Mouse (Mus musculus) liver, embryonic 14.5 days (tissue): ENCODE results near the gene Gm8279. TPM values are rescaled to one million over a fixed set of nuclear protein-coding genes. Genes with fewer than 3 reads are reported as not detected.
"Not testable (repeated sequence)": the region's sequence is repeated elsewhere in the genome, so short reads cannot be mapped to it uniquely, and the experiment has no call there.

Experiments used
- ATAC-seq: fragments of 200-750 bp; cut with Nextera tagmentation; 2 replicates; pipeline ENCODE4 v1.8.0; 2017; ENCODE audit warnings: moderate number of reproducible peaks, mild to moderate bottlenecking, moderate library complexity; ENCODE audit not compliant: insufficient read depth
- DNase-seq, 3 experiments: peaks; one replicate each; pipeline ENCODE4 v3.0.0-alpha.2; 2012 to 2013; ENCODE audit warnings: low read depth in 3 of 3, low spot score in 3 of 3
- H3K27ac ChIP-seq: fragments of 300-500 bp; sonication (generic); 2 replicates; pipeline ENCODE4 v1.5.1; 2014; ENCODE audit warnings: moderate library complexity, mild to moderate bottlenecking, control low read depth, inconsistent platforms
- H3K27me3 ChIP-seq: fragments of 300-500 bp; sonication (generic); 2 replicates; pipeline ENCODE4 v1.6.1; 2014; ENCODE audit warnings: mild to moderate bottlenecking, low read length, moderate library complexity; ENCODE audit not compliant: control insufficient read depth, insufficient read depth
- H3K36me3 ChIP-seq: fragments of 300-500 bp; sonication (generic); replicated peaks from 2 replicates; pipeline ENCODE4 v1.6.1; 2014; ENCODE audit warnings: low read depth; ENCODE audit not compliant: control insufficient read depth, insufficient read depth
- H3K4me1 ChIP-seq, 2 experiments: fragments of 200-500 bp in 1 of 2; fragments of 300-500 bp in 1 of 2; sonication (generic) in 1 of 2; replicated peaks; 2 replicates each; pipeline ENCODE4 v1.6.1; 2012 to 2014; ENCODE audit warnings: antibody characterized with exemption in 1 of 2, inconsistent platforms in 1 of 2, low read length in 1 of 2; ENCODE audit not compliant: control insufficient read depth in 2 of 2, insufficient read depth in 2 of 2
- H3K4me2 ChIP-seq: fragments of 300-500 bp; sonication (generic); 2 replicates; pipeline ENCODE4 v1.6.1; 2014; ENCODE audit warnings: low read depth, mild to moderate bottlenecking, control low read depth, moderate library complexity
- H3K4me3 ChIP-seq, 2 experiments: fragments of 200-500 bp in 1 of 2; fragments of 300-500 bp in 1 of 2; sonication (generic) in 1 of 2; 2 replicates each; pipeline ENCODE4 v1.5.1; 2012 to 2014; ENCODE audit warnings: low read depth in 2 of 2, low read length in 2 of 2, mild to moderate bottlenecking in 2 of 2, control low read depth in 1 of 2, inconsistent platforms in 1 of 2, moderate library complexity in 1 of 2; ENCODE audit not compliant: insufficient read depth in 1 of 2
- H3K9ac ChIP-seq: fragments of 300-500 bp; sonication (generic); replicated peaks from 2 replicates; pipeline ENCODE4 v1.6.1; 2014; ENCODE audit warnings: mild to moderate bottlenecking, control low read depth, moderate library complexity
- H3K9me3 ChIP-seq: fragments of 300-500 bp; sonication (generic); 2 replicates; pipeline ENCODE4 v1.6.1; 2016; ENCODE audit warnings: low read length, mixed read lengths; ENCODE audit not compliant: control insufficient read depth
- WGBS: fragments of 180-500 bp; shearing (Covaris S2); extraction: QIAGEN DNeasy Blood & Tissue Kit; methylation state at CpG from one replicate; pipeline ENCODE4 v1.1.7; 2014; ENCODE audit not compliant: insufficient replicate concordance; 5-methylcytosine and 5-hydroxymethylcytosine counted together
- polyA plus RNA-seq, 2 experiments: library from polyadenylated mRNA; depleted of rRNA in 1 of 2; stranded (reverse) in 1 of 2; unstranded in 1 of 2; fragments of >200 nt; fragmentation: Nextera tagmentation in 1 of 2; extraction: Ambion mirVana in 1 of 2; gene quantifications; 2 replicates each; pipeline versions ENCODE4 v1.2.1 to v1.2.3; 2012 to 2014

Gm8279 gene
- not detected in 2 replicates for polyA plus RNA-seq (2012; rRNA removed)
- not detected in 2 replicates for polyA plus RNA-seq (2014; fragmentation: Nextera tagmentation; extraction: Ambion mirVana)

- not testable (repeated sequence) for H3K36me3 ChIP-seq, H3K4me2 ChIP-seq, H3K27ac ChIP-seq, H3K27me3 ChIP-seq, H3K4me3 ChIP-seq, H3K9me3 ChIP-seq, H3K4me1 ChIP-seq, ATAC-seq, DNase-seq, H3K9ac ChIP-seq
- 31% methylated on average over 2 of the region's 2 CpGs for WGBS
Measured at GRCm38 (mm10) chr14:5131219-5131618, at the start of gene Gm8279. TSS of gene Gm8279 (plus strand) at chr14:5131519.

GRCm38 (mm10) chr14:5164235-5164634 lies 32.9 kb downstream of the Gm8279 start, which contains the start of gene Gm3317:
TSS of gene Gm3317 (plus strand) at chr14:5164535.
- not testable (repeated sequence) for H3K9me3 ChIP-seq, H3K4me1 ChIP-seq, H3K4me2 ChIP-seq, ATAC-seq, DNase-seq, H3K4me3 ChIP-seq, H3K27ac ChIP-seq, H3K27me3 ChIP-seq, H3K9ac ChIP-seq, H3K36me3 ChIP-seq
- WGBS, result no CpG with 5 or more reads among the region's 1 CpGs

DNA sequence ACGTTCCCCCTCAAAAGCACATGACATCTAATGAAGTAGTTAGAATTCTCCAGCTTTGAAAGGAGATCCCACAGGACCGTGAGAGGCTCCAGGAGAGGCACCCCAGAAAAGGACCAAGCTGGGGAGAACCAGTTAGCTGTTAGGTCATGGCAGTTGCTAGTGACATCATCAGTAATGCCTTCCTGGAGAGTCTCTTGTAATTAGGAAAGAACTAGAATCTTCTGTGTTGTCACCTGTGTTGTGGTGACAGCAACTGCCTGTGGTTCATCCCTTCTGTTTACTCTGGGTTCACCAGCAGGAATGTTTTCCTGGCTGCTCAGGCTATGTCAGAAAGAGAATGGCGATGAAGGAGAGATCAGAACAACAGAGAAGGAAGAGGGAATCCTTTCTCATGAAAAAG lies 54.2 kb downstream of the Gm8279 start, which contains the start of gene Gm8271:
TSS of gene Gm8271 (plus strand) at position 301 of the 400 bp plus-strand sequence.
- H3K9me3 ChIP-seq, H3K9ac ChIP-seq, H3K27me3 ChIP-seq, H3K36me3 ChIP-seq, H3K27ac ChIP-seq, ATAC-seq, DNase-seq, H3K4me2 ChIP-seq, H3K4me3 ChIP-seq, H3K4me1 ChIP-seq: not testable (repeated sequence)
- WGBS, result no CpG with 5 or more reads among the region's 3 CpGs

Other genes with a start within 250 kb of the Gm8279 start
- not detected in 2 replicates for gene Gm3278, start 239.1 kb upstream of the Gm8279 start, polyA plus RNA-seq (2012; rRNA removed)
- not detected in 2 replicates for gene Gm3278, start 239.1 kb upstream of the Gm8279 start, polyA plus RNA-seq (2014; fragmentation: Nextera tagmentation; extraction: Ambion mirVana)
- not detected in 2 replicates for gene Gm8297, start 147.6 kb upstream of the Gm8279 start, polyA plus RNA-seq (2012; rRNA removed)
- not detected in 2 replicates for gene Gm8297, start 147.6 kb upstream of the Gm8279 start, polyA plus RNA-seq (2014; fragmentation: Nextera tagmentation; extraction: Ambion mirVana)
- not detected in 2 replicates for gene Gm3298, start 115.6 kb upstream of the Gm8279 start, polyA plus RNA-seq (2012; rRNA removed)
- gene Gm3298, start 115.6 kb upstream of the Gm8279 start, polyA plus RNA-seq (2014; fragmentation: Nextera tagmentation; extraction: Ambion mirVana), result not detected in 2 replicates
- not detected in 2 replicates for gene 4930555G01Rik, start 80.9 kb upstream of the Gm8279 start, polyA plus RNA-seq (2012; rRNA removed)
- not detected in 2 replicates for gene 4930555G01Rik, start 80.9 kb upstream of the Gm8279 start, polyA plus RNA-seq (2014; fragmentation: Nextera tagmentation; extraction: Ambion mirVana)
- 0.04 TPM in 1 of 2 replicates, not detected in the other for gene Gm8281, start 60.5 kb upstream of the Gm8279 start, polyA plus RNA-seq (2012; rRNA removed)
- not detected in 2 replicates for gene Gm8281, start 60.5 kb upstream of the Gm8279 start, polyA plus RNA-seq (2014; fragmentation: Nextera tagmentation; extraction: Ambion mirVana)
- gene Gm3317, start 33.0 kb downstream of the Gm8279 start, polyA plus RNA-seq (2012; rRNA removed), result not detected in 2 replicates
- gene Gm3317, start 33.0 kb downstream of the Gm8279 start, polyA plus RNA-seq (2014; fragmentation: Nextera tagmentation; extraction: Ambion mirVana), result not detected in 2 replicates
- gene Gm8271, start 54.3 kb downstream of the Gm8279 start, polyA plus RNA-seq (2012; rRNA removed), result not detected in 2 replicates
- not detected in 2 replicates for gene Gm8271, start 54.3 kb downstream of the Gm8279 start, polyA plus RNA-seq (2014; fragmentation: Nextera tagmentation; extraction: Ambion mirVana)
- gene Gm3526, start 129.1 kb downstream of the Gm8279 start, polyA plus RNA-seq (2012; rRNA removed), result not detected in 2 replicates
- not detected in 2 replicates for gene Gm3526, start 129.1 kb downstream of the Gm8279 start, polyA plus RNA-seq (2014; fragmentation: Nextera tagmentation; extraction: Ambion mirVana)
- gene Gm3542, start 203.4 kb downstream of the Gm8279 start, polyA plus RNA-seq (2012; rRNA removed), result not detected in 2 replicates
- gene Gm3542, start 203.4 kb downstream of the Gm8279 start, polyA plus RNA-seq (2014; fragmentation: Nextera tagmentation; extraction: Ambion mirVana), result not detected in 2 replicates